Mouse (Mus musculus) forelimb bud, embryonic 11.5 days (tissue): ENCODE measurements around the gene Tead2.
A peak's percentile ranks its signal among the peaks of the same experiment; 100 is the strongest.
"Not testable (repeated sequence)": the region's sequence is repeated elsewhere in the genome, so short reads cannot be mapped to it uniquely, and the experiment has no call there.

Experiments
- DNase-seq: peaks from one replicate; pipeline ENCODE4 v3.0.0-alpha.2; 2012; ENCODE audit warnings: low read depth, low spot score

Tead2 gene

GRCm38 (mm10) chr7:45215673-45216441 lies at the start of gene Tead2:
TSS of gene Tead2 (plus strand) at chr7:45215753.
- DNase-seq = peak; percentile 67

GRCm38 (mm10) chr7:45166950-45167401 lies 48.6 kb upstream of the Tead2 start:
- no peak for DNase-seq

GRCm38 (mm10) chr7:45167761-45168445 lies 47.6 kb upstream of the Tead2 start:
- DNase-seq = no peak

- no peak for DNase-seq
Observed at GRCm38 (mm10) chr7:45168656-45169055, 46.9 kb upstream of the Tead2 start.

GRCm38 (mm10) chr7:45169495-45169894 lies 46.1 kb upstream of the Tead2 start:
- DNase-seq = no peak

- no peak for DNase-seq
Observed at GRCm38 (mm10) chr7:45172974-45173373, 42.6 kb upstream of the Tead2 start.

- not testable (repeated sequence) for DNase-seq
Observed at GRCm38 (mm10) chr7:45173772-45174171, 41.8 kb upstream of the Tead2 start.

- no peak for DNase-seq
Observed at GRCm38 (mm10) chr7:45174567-45175280, 40.8 kb upstream of the Tead2 start.

- DNase-seq = no peak
Observed at GRCm38 (mm10) chr7:45175398-45175797, 40.2 kb upstream of the Tead2 start.

GRCm38 (mm10) chr7:45175929-45176328 lies 39.6 kb upstream of the Tead2 start:
- DNase-seq = no peak

- DNase-seq = no peak
Observed at GRCm38 (mm10) chr7:45176356-45176755, 39.2 kb upstream of the Tead2 start.

GRCm38 (mm10) chr7:45178550-45178949 lies 37.0 kb upstream of the Tead2 start:
- no peak for DNase-seq

GRCm38 (mm10) chr7:45179469-45179868 lies 36.1 kb upstream of the Tead2 start, which contains the start of gene Gfy:
TSS of gene Gfy (minus strand) at chr7:45179569.
- no peak for DNase-seq

- no peak for DNase-seq
Observed at GRCm38 (mm10) chr7:45180896-45181477, 34.6 kb upstream of the Tead2 start, which contains the start of gene Pth2. TSS of gene Pth2 (plus strand) at chr7:45180995.

GRCm38 (mm10) chr7:45181540-45181939 lies 34.0 kb upstream of the Tead2 start:
- no peak for DNase-seq

GRCm38 (mm10) chr7:45182199-45182601 lies 33.4 kb upstream of the Tead2 start:
- peak; percentile 92 for DNase-seq

GRCm38 (mm10) chr7:45182606-45183005 lies 32.9 kb upstream of the Tead2 start:
- no peak for DNase-seq

GRCm38 (mm10) chr7:45183672-45184071 lies 31.9 kb upstream of the Tead2 start:
- DNase-seq = no peak

GRCm38 (mm10) chr7:45185921-45186320 lies 29.6 kb upstream of the Tead2 start:
- DNase-seq = no peak

GRCm38 (mm10) chr7:45189600-45189999 lies 26.0 kb upstream of the Tead2 start:
- no peak for DNase-seq

GRCm38 (mm10) chr7:45190186-45190585 lies 25.4 kb upstream of the Tead2 start:
- no peak for DNase-seq

- no peak for DNase-seq
Observed at GRCm38 (mm10) chr7:45191161-45191560, 24.4 kb upstream of the Tead2 start.
